Mouse (Mus musculus) liver, embryonic 14.5 days (tissue): ENCODE measurements at regions not wholly inside any gene's neighbourhood (a gene's known extent, or its start where the extent isn't known, plus 50 kb on each side); places are given as distances from the start of the nearest gene placed in this dataset.

Source experiments
- ATAC-seq: fragments of 200-750 bp; cut with Nextera tagmentation; 2 replicates; pipeline ENCODE4 v1.8.0; 2017; ENCODE audit warnings: moderate number of reproducible peaks, mild to moderate bottlenecking, moderate library complexity; ENCODE audit not compliant: insufficient read depth
- DNase-seq, 3 experiments: peaks; one replicate each; pipeline ENCODE4 v3.0.0-alpha.2; 2012 to 2013; ENCODE audit warnings: low read depth in 3 of 3, low spot score in 3 of 3
- H3K27ac ChIP-seq: fragments of 300-500 bp; sonication (generic); 2 replicates; pipeline ENCODE4 v1.5.1; 2014; ENCODE audit warnings: moderate library complexity, mild to moderate bottlenecking, control low read depth, inconsistent platforms
- H3K27me3 ChIP-seq: fragments of 300-500 bp; sonication (generic); 2 replicates; pipeline ENCODE4 v1.6.1; 2014; ENCODE audit warnings: mild to moderate bottlenecking, low read length, moderate library complexity; ENCODE audit not compliant: control insufficient read depth, insufficient read depth
- H3K36me3 ChIP-seq: fragments of 300-500 bp; sonication (generic); replicated peaks from 2 replicates; pipeline ENCODE4 v1.6.1; 2014; ENCODE audit warnings: low read depth; ENCODE audit not compliant: control insufficient read depth, insufficient read depth
- H3K4me1 ChIP-seq, 2 experiments: fragments of 200-500 bp in 1 of 2; fragments of 300-500 bp in 1 of 2; sonication (generic) in 1 of 2; replicated peaks; 2 replicates each; pipeline ENCODE4 v1.6.1; 2012 to 2014; ENCODE audit warnings: antibody characterized with exemption in 1 of 2, inconsistent platforms in 1 of 2, low read length in 1 of 2; ENCODE audit not compliant: control insufficient read depth in 2 of 2, insufficient read depth in 2 of 2
- H3K4me2 ChIP-seq: fragments of 300-500 bp; sonication (generic); 2 replicates; pipeline ENCODE4 v1.6.1; 2014; ENCODE audit warnings: low read depth, mild to moderate bottlenecking, control low read depth, moderate library complexity
- H3K4me3 ChIP-seq, 2 experiments: fragments of 200-500 bp in 1 of 2; fragments of 300-500 bp in 1 of 2; sonication (generic) in 1 of 2; 2 replicates each; pipeline ENCODE4 v1.5.1; 2012 to 2014; ENCODE audit warnings: low read depth in 2 of 2, low read length in 2 of 2, mild to moderate bottlenecking in 2 of 2, control low read depth in 1 of 2, inconsistent platforms in 1 of 2, moderate library complexity in 1 of 2; ENCODE audit not compliant: insufficient read depth in 1 of 2
- H3K9ac ChIP-seq: fragments of 300-500 bp; sonication (generic); replicated peaks from 2 replicates; pipeline ENCODE4 v1.6.1; 2014; ENCODE audit warnings: mild to moderate bottlenecking, control low read depth, moderate library complexity
- H3K9me3 ChIP-seq: fragments of 300-500 bp; sonication (generic); 2 replicates; pipeline ENCODE4 v1.6.1; 2016; ENCODE audit warnings: low read length, mixed read lengths; ENCODE audit not compliant: control insufficient read depth
- CTCF ChIP-seq: IDR thresholded peaks from 2 replicates; pipeline ENCODE4 v1.5.1; 2016; ENCODE audit warnings: antibody characterized with exemption, low read depth, control low read depth
- EP300 ChIP-seq: IDR thresholded peaks from 2 replicates; pipeline ENCODE4 v1.6.1; 2016; ENCODE audit warnings: antibody characterized with exemption, low read depth
- WGBS: fragments of 180-500 bp; shearing (Covaris S2); extraction: QIAGEN DNeasy Blood & Tissue Kit; methylation state at CpG from one replicate; pipeline ENCODE4 v1.1.7; 2014; ENCODE audit not compliant: insufficient replicate concordance; 5-methylcytosine and 5-hydroxymethylcytosine counted together

GRCm38 (mm10) chr16:49497521-49498010 lies 201.5 kb upstream of the Ift57 start:
- ATAC-seq (no peak), DNase-seq (no peak)
- 67% methylated on average over 3 of the region's 3 CpGs for WGBS
- H3K4me1 ChIP-seq, result no peaks in the 10 kb centered on the region
- H3K36me3 ChIP-seq, result no peaks in the 10 kb centered on the region
- no peaks in the 10 kb centered on the region for H3K9me3 ChIP-seq
- no peaks in the 10 kb centered on the region for H3K27me3 ChIP-seq
- no peak overlapping the region for H3K4me3 ChIP-seq
- no peak overlapping the region for H3K9ac ChIP-seq
- no peak overlapping the region for H3K4me2 ChIP-seq
- no peak for TF ChIP-seq CTCF
- TF ChIP-seq EP300, result no peak
- no peak overlapping the region for H3K27ac ChIP-seq

- H3K27ac ChIP-seq, result no peak overlapping the region
- H3K9ac ChIP-seq, result no peak overlapping the region
- WGBS, result 28% methylated on average over 4 of the region's 4 CpGs
- TF ChIP-seq CTCF, result peak; percentile 79
- TF ChIP-seq EP300, result no peak
- H3K9me3 ChIP-seq, result no peaks in the 10 kb centered on the region
- no peak for ATAC-seq
- peak in 1 of 3 experiments; percentile 17 for DNase-seq
- no peak overlapping the region for H3K4me3 ChIP-seq
- H3K4me1 ChIP-seq, result no peaks in the 10 kb centered on the region
- H3K27me3 ChIP-seq, result no peaks in the 10 kb centered on the region
- H3K36me3 ChIP-seq, result no peaks in the 10 kb centered on the region
- no peak overlapping the region for H3K4me2 ChIP-seq
Measured at GRCm38 (mm10) chr16:49500818-49501217, 198.2 kb upstream of the Ift57 start.

GRCm38 (mm10) chr16:49503897-49504413 lies 195.1 kb upstream of the Ift57 start:
- no peaks in the 10 kb centered on the region for H3K27me3 ChIP-seq
- no peaks in the 10 kb centered on the region for H3K9me3 ChIP-seq
- no peak overlapping the region for H3K27ac ChIP-seq
- TF ChIP-seq EP300 (no peak), CTCF (no peak)
- no peak overlapping the region for H3K4me2 ChIP-seq
- 41% methylated on average over 14 of the region's 14 CpGs for WGBS
- no peak for ATAC-seq
- H3K36me3 ChIP-seq, result no peaks in the 10 kb centered on the region
- no peak overlapping the region for H3K9ac ChIP-seq
- no peak for DNase-seq
- H3K4me3 ChIP-seq, result no peak overlapping the region
- no peaks in the 10 kb centered on the region for H3K4me1 ChIP-seq

GRCm38 (mm10) chr16:49504669-49505068 lies 194.4 kb upstream of the Ift57 start:
- ATAC-seq (no peak), DNase-seq (no peak)
- Histone ChIP-seq H3K4me2 (no peak overlapping the region), H3K36me3 (no peaks in the 10 kb centered on the region), H3K4me3 (no peak overlapping the region), H3K27ac (no peak overlapping the region), H3K9me3 (no peaks in the 10 kb centered on the region), H3K27me3 (no peaks in the 10 kb centered on the region), H3K4me1 (no peaks in the 10 kb centered on the region), H3K9ac (no peak overlapping the region)
- WGBS, result 66% methylated on average over 6 of the region's 6 CpGs
- TF ChIP-seq CTCF (no peak), EP300 (no peak)

GRCm38 (mm10) chr16:49505271-49505670 lies 193.8 kb upstream of the Ift57 start:
- Histone ChIP-seq H3K4me2 (no peak overlapping the region), H3K27me3 (no peaks in the 10 kb centered on the region), H3K9me3 (no peaks in the 10 kb centered on the region), H3K27ac (no peak overlapping the region), H3K4me1 (no peaks in the 10 kb centered on the region), H3K4me3 (no peak overlapping the region), H3K36me3 (no peaks in the 10 kb centered on the region), H3K9ac (no peak overlapping the region)
- TF ChIP-seq CTCF (no peak), EP300 (no peak)
- DNase-seq (no peak), ATAC-seq (no peak)
- WGBS, result 54% methylated on average over 9 of the region's 9 CpGs
